Mouse (Mus musculus): ENCODE data around the gene Bcl7a.

DNA sequence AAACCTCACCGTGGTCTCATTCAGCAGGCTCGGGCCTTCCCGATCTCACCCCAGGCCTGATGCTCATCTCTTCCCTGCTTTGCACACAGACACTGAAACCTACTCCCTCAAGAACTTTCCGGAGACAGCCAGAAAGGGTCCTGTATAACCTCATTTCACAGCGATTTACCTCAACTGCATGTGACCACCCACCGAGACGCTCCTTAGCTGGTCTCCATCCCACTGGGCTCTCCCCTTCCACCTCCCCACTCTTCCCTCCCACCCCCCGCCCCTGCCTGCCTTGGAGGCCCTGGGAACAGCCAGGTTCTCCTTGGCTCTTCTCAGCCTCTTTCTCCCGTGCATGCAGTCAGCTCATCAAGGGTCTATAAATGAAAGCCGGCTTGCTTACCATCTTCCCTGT, 33.8 kb upstream of the Bcl7a start:
- TF ChIP-seq TAL1 (IDR thresholded peaks at IDR 0.05; ENCODE audit: low read length) (no peak), GATA1 (IDR thresholded peaks at IDR 0.05; ENCODE audit: low read length) (no peak)
